Mouse (Mus musculus) cortical plate, adult 2 months (tissue): ENCODE measurements at regions not wholly inside any gene's neighbourhood (a gene's known extent, or its start where the extent isn't known, plus 50 kb on each side); places are given as distances from the start of the nearest gene placed in this dataset.
"Not testable (repeated sequence)": the region's sequence is repeated elsewhere in the genome, so short reads cannot be mapped to it uniquely, and the experiment has no call there.

Experiments
- H3K27ac ChIP-seq: fragments of 200-500 bp; 2 replicates; pipeline ENCODE4 v1.5.1; 2012; ENCODE audit warnings: low read length, control low read depth, inconsistent platforms; ENCODE audit not compliant: insufficient read depth
- H3K4me1 ChIP-seq: fragments of 200-500 bp; 2 replicates; pipeline ENCODE4 v1.6.1; 2011; ENCODE audit warnings: low read length; ENCODE audit not compliant: control insufficient read depth, insufficient read depth
- H3K4me3 ChIP-seq: fragments of 200-500 bp; 2 replicates; pipeline ENCODE4 v1.5.1; 2011; ENCODE audit warnings: mild to moderate bottlenecking, low read length, control low read depth; ENCODE audit not compliant: insufficient read depth
- CTCF ChIP-seq: fragments of 200-500 bp; IDR thresholded peaks from 2 replicates; pipeline ENCODE4 v1.5.1; 2011; ENCODE audit warnings: mild to moderate bottlenecking, control low read depth, low read length; ENCODE audit not compliant: insufficient read depth; ENCODE audit errors: extremely low read depth
- POLR2A ChIP-seq: fragments of 200-500 bp; IDR thresholded peaks from 2 replicates; pipeline ENCODE4 v1.6.1; 2011; ENCODE audit warnings: mild to moderate bottlenecking, low read length, control low read depth; ENCODE audit not compliant: insufficient read depth; ENCODE audit errors: extremely low read depth

DNA sequence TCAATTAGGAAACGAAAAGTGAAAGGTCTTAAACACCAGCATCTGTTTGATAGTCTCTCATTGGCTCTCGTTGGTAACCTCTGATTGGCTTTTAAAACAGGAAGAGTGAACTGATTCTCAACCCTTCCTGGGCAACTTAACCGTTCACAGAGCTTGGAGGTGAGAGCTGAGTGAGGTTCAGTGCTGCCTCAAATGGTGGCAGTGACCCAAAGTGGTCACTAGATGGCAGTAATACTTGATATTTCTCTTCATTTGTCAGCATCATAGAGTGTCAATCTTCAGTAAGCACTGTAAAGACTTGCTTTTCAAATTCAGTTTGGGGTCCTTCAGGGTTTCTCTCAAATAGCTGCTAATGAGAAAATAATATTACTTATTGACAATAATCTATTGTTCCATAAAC, 321.8 kb upstream of the Gdi2 start:
- H3K4me3 ChIP-seq, H3K27ac ChIP-seq, H3K4me1 ChIP-seq: not testable (repeated sequence)
- TF ChIP-seq CTCF, result 0 out of 2 replicates have a peak, but pooled peaks have one; percentile 15

DNA sequence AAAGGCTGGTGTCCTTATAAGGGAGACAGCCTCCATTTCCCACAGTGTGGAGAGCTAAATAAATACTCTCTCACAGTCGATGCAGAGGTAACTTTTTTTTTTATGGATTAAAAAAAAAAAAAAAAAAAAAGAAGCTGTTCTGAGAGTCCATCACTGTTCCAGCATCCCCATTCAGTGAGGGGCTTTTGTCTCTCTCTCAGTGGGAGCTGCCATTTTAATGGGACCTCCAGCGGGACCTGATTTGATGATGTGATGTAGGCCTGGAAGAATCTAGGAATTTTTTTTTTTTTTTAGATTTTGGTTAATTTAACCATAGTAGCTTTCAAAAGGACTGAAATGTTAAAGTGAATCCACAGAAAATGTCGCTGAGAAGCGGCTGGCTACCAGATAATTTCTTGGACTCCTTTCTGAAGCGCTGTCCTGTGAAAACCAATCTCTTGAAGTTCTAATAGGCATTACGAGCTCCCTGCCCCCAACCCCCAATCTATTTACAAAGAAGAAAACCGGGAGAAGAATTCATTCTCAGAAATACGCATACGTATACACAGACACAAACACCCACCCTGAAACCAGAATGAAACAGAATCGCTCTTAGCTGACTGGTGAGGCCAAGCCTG, 316.8 kb upstream of the Gdi2 start:
- H3K27ac ChIP-seq, H3K4me3 ChIP-seq, H3K4me1 ChIP-seq: not testable (repeated sequence)

DNA sequence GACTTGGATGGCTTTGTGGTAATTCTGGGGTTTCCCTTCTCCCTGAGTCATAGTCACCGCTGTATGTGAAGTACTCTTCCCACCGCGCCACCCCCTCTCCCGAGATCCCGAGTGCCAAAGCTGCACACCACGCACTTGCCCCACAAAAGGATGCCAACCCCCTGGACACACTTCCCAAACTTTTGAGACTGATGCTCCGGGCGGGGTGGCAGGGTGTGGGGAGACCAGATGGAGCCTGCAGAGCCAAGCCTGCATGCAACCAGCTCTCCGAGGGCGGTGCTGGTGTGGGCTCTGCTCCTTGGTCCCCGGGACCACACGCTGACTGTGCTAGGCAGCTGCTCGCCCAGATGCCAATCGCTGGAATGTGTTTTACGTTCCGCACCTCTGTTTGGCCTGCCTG, 316.2 kb upstream of the Gdi2 start:
- Histone ChIP-seq H3K4me3 (no peak overlapping the region), H3K4me1 (no peaks in the 10 kb centered on the region), H3K27ac (no peak overlapping the region)
- TF ChIP-seq CTCF (no peak), POLR2A (no peak)

DNA sequence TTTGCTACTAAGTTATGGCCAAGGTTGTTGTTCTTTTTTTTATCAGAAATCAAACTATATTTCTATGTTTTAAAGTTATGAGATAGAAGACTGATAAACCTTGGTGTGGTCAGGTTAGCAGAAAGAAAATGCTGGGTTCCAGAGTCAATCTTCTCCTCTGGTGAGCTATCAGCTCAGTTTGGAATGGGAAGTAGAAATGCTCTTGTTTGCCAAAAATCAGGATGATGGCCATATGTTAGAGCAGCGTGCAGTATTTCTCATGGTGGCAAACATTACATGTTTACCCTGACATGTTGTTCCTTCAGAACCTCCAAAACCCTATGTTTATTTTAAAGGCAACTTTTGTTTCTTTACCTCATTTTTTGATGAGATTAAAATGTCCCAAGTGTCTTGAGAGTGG, 279.5 kb upstream of the Gdi2 start:
- Histone ChIP-seq H3K4me1 (no peaks in the 10 kb centered on the region), H3K27ac (no peak overlapping the region), H3K4me3 (no peak overlapping the region)
- TF ChIP-seq POLR2A (no peak), CTCF (no peak)

DNA sequence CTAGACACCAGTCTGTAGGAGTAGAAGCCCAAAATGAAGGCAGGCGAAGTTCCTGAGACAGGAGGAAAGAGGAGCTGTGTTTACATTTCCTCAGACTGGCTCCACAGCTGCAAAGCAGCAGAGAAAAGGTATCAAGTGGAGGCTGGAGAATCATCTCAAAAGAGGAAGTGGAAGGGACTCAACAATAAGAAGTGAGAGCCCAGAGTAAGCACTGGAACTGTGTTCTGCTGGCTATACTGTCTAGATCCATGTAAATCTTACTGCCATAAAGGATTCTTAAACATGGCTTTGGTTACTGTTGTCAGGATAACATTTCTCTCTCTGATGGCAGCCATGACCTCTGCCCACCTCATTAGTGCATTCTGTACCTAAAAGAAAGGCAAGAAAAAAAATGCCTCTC, 261.7 kb upstream of the Gdi2 start:
- H3K4me1 ChIP-seq, H3K4me3 ChIP-seq, H3K27ac ChIP-seq: not testable (repeated sequence)
